Mouse (Mus musculus) bone marrow, adult 2 months (tissue): Measurements from ENCODE around the gene Gm6358.
"Not testable (repeated sequence)": the region's sequence is repeated elsewhere in the genome, so short reads cannot be mapped to it uniquely, and the experiment has no call there.

Source experiments
- CTCF ChIP-seq: fragments of 200-500 bp; IDR thresholded peaks from 2 replicates; pipeline ENCODE4 v1.5.1; 2011; ENCODE audit warnings: low read length, control low read depth; ENCODE audit not compliant: control insufficient read depth, insufficient read depth
- POLR2A ChIP-seq: fragments of 200-500 bp; IDR thresholded peaks from 2 replicates; pipeline ENCODE4 v1.6.1; 2011; ENCODE audit warnings: low read depth, mild to moderate bottlenecking, control low read depth, low read length, borderline replicate concordance; ENCODE audit not compliant: control insufficient read depth

DNA sequence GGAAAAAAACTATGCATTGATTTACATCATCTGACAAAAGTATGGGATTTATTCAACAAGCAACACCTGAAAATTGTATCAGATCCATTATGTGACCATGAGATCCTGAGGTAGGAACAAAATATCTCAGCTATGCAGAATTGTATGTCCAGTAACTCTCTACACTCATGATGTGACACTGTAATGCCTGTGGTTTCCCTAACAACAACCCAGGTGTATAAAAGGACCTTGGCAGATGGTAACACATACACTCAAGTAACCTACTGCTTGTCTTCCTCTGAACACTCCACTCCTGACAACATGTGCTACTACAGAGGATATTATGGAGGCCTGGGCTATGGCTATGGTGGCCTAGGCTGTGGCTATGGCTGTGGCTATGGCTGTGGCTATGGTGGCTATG is 28.5 kb downstream of the Gm6358 start, which contains the start of gene Gm7735:
- not testable (repeated sequence) for TF ChIP-seq CTCF, POLR2A
